Mouse (Mus musculus) lung, postnatal 0 days (tissue): ENCODE data around the gene Adck1.

Experiments
- CTCF ChIP-seq: IDR thresholded peaks from 2 replicates; pipeline ENCODE4 v1.5.1; 2016; ENCODE audit warnings: antibody characterized with exemption, mild to moderate bottlenecking
- EP300 ChIP-seq: IDR thresholded peaks from 2 replicates; pipeline ENCODE4 v1.6.1; 2016; ENCODE audit warnings: antibody characterized with exemption, mild to moderate bottlenecking, control low read depth

- TF ChIP-seq EP300, result no peak
- TF ChIP-seq CTCF, result no peak
These were observed 116.3 kb downstream of the Adck1 start for GRCm38 (mm10) chr12:88476702-88477101.
